Mouse (Mus musculus) right cerebral cortex, postnatal 10 days (tissue): ENCODE data around the gene Serping1.
A peak's percentile ranks its signal among the peaks of the same experiment; 100 is the strongest.
"Not testable (repeated sequence)": the region's sequence is repeated elsewhere in the genome, so short reads cannot be mapped to it uniquely, and the experiment has no call there.

Experiments
- DNase-seq, 2 experiments: peaks; one replicate each; pipeline ENCODE4 v3.0.0; 2021; ENCODE audit warnings: low spot score in 2 of 2

Serping1 gene

GRCm38 (mm10) chr2:84738271-84738911 lies 36.9 kb downstream of the Serping1 start:
- DNase-seq, result no peak

GRCm38 (mm10) chr2:84737451-84737925 lies 37.8 kb downstream of the Serping1 start:
- no peak for DNase-seq

DNA sequence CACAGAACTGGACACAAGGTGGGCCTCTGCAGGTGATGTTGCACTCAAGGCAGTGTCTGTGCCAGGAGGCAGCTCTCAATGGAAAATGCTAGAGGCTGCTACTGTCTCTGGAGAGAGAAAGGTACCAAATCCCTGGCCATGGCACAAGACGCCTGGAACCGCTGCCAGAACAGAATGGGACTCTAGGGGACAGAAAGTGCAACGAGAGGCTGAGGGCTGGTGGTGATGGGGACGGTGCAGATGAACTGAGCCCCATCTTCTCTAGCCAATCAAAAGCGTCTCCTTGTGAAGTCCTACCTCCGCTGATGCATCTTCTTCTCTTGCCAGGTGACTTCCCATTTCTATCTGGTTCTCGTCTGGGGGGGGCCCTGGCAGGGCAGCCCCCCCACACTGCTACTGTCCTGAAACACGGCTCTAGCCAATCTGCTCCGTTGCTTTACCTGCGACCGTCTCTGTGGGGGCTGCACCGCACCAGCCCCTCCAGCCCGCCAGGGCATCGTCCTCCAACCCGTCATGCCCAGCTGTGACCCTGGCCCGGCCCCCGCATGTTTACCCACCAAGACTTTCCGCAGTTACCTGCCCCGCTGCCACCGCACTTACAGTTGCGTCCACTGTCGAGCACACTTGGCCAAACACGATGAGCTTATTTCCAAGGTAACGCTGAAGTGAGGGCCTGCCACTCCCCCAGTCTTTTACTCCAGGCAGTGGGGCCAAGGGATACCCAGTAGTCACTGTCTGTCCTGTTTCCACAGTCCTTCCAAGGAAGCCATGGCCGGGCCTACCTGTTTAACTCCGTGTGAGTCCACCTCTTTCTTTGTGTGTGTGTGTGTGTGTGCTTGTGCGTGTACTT lies 38.7 kb downstream of the Serping1 start:
- peak in 1 of 2 experiments; percentile 33 for DNase-seq

DNA sequence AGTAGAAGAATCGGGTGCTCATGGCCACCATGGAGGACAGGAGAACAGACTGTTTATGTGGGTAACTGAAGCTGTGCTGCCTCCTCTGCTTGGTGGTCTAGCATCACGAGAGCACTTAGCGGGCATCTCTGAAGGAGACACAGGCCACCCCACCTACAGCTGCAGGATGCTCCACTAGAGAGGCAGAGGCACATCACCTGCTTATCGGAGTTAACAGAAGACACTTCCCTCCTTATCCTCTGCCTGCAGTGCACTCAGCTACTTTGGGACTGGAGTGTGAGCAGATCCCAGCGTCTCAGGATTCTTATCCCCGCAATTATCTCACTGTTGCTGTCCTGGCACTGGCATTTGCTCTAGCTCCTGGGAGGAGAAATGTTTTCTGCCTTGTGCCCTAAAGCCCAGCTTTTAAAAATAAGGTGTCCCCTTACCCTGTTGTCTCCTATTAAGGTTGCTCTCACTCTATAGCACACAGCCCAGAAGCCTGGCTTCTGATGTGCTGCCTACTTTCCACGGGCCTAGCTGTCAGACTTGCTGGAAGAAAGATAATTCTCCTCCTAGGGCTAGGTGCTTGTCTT lies 39.8 kb downstream of the Serping1 start:
- DNase-seq, result peak in 1 of 2 experiments; percentile 31

- no peak for DNase-seq
Observed at GRCm38 (mm10) chr2:84734919-84735318, 40.3 kb downstream of the Serping1 start.

DNA sequence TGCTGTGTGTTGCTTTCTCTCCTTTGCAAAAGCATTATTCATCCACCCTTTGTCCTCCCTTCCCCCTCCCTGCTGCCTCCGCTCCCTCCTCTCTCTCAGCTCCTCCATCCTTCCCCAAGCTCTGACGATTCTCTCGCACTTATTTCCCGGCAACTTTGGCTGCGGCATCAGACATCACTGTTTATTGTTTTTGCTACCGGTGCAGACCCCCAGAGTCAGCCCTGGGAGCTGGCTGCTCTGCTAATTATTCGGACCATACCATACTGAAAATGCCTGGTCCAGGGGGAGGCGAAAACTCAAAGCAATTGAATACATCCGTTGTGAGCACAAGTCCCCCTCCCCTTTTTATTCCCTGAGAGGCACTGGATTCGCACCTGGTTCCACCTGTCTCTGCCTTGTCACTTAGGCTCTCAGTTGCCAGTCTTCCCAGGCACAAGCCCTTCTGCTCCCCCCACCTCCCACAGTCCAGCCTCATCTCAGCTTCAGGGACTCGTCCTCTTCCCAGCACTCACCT lies 40.8 kb downstream of the Serping1 start:
- peak; percentile 47 to 60 for DNase-seq

- peak; percentile 79 to 83 for DNase-seq
Observed at GRCm38 (mm10) chr2:84733579-84734300, 41.5 kb downstream of the Serping1 start, which contains the start of gene Ypel4. Gene Ypel4 (plus strand): TSS chr2:84734058.

- no peak for DNase-seq
Observed at GRCm38 (mm10) chr2:84732394-84732793, 42.9 kb downstream of the Serping1 start.

DNA sequence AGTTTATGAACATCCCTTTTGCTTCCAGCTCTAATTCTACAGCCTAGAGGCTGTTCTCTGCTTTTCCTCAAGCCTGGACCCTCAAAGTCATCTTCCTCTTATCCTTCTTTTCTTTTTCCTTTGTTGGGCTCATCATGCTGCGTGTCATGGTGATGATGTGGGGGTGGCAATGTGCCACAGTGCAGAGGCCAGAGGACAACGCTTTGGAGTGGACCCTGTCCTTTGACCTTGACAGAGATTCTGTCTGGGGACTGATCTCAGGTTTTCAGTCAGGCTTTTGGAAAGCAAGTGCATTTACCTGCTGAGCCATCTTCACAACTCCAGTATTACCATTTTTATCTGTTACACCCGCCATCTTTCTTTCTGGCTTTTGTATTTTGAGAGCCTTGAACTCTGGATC lies 44.0 kb downstream of the Serping1 start:
- DNase-seq, result no peak

GRCm38 (mm10) chr2:84728191-84728590 lies 47.1 kb downstream of the Serping1 start:
- not testable (repeated sequence) for DNase-seq

GRCm38 (mm10) chr2:84727172-84727858 lies 47.9 kb downstream of the Serping1 start, which contains the start of gene Clp1:
Gene Clp1 (minus strand): TSS chr2:84727350.
- DNase-seq, result peak; percentile 97 to 98

DNA sequence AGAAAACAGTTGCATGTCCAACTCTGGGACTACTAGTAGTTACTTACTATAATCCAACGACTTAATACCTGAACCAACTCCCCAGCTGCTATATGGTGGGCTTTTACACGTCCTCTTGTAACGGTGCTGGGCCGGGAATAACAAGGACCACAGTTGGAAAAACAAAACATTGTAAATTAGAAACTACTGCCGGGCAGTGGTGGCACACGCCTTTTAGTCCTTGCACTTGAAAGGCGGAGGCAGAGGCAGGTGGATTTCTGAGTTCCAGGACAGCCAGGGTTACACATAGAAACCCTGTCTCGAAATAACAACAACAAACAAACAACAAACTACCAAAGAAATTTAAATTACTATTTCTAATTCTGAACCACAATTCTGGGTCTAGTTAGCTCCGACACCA lies 48.5 kb downstream of the Serping1 start:
- DNase-seq, result no peak

DNA sequence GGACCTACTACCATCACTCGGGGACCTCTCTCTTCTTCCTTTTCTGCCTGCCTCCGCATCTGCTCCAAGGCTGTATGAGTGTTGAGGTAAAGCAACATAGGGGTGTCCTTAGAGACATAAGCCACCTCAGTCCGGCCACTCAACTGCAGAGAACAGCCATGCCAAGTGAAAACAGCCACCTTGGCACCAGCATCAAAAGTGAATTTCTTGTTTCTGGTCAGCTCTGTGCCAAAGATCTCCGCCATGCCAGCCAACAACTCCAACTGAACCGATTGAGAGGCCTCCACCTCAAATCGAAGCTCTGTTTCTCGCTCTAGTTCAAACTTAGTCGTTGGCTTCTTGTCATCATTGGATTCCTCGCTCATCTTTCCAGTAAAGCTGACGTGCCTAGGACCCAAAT lies 49.5 kb downstream of the Serping1 start:
- no peak for DNase-seq

DNA sequence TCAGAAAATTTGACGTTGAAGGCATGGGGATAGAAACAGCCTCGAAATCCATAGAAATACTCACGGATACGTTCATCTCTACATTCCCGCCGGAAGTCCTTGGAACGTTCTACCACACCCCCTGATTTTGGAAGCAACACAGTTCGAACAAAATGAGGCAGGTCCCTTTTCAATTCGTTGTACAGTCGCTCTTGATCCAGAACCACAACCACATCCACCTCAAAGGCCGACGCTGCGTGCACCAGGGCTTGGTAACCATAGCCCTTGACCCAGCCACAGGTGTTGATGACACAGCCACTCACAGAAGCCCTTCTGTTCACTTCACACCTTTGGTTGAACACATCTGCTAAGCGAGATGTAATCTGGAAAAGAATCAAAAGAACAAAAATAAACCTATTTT lies 51.4 kb downstream of the Serping1 start:
- DNase-seq, result no peak

GRCm38 (mm10) chr2:84721182-84721581 lies 54.1 kb downstream of the Serping1 start:
- no peak for DNase-seq

DNA sequence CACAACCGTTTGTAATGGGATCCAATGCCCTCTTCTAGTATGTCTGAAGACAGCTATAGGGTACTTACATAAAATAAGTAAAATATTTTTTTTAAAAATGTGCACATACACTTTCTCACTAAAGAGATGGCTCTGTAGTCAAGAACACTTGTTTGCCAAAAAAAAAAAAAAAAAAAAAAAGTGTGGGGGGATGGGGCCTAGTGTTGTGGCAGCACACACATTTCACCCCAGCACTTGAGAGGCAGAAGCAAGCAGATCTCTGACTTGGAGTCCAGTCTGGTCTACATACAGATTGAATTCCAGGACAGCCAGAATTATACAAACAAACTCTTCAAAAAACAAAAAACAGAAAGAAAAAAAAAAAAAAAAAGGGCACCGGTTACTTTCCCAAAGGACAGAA lies 54.5 kb downstream of the Serping1 start:
- DNase-seq, result no peak

DNA sequence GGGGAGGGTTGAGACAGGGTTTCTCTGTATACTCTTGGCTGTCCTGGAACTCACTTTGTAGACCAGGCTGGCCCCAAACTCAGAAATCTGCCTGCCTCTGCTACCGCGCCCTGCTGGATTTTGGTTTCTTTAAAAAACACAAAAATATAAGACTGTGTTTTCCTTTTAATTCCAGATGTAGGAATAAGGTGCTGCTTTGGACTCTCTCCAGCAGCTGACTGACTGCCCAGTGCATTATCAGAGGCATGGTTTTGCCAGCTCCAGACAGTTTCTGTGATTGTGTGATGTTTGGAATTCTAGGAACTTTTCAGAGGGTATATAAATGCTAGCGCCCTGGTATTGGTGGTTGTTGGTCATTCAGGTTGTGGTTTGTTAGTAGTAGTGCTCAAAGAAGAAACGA lies 57.9 kb downstream of the Serping1 start:
- no peak for DNase-seq

GRCm38 (mm10) chr2:84716423-84717355 lies 58.6 kb downstream of the Serping1 start:
- DNase-seq, result no peak

DNA sequence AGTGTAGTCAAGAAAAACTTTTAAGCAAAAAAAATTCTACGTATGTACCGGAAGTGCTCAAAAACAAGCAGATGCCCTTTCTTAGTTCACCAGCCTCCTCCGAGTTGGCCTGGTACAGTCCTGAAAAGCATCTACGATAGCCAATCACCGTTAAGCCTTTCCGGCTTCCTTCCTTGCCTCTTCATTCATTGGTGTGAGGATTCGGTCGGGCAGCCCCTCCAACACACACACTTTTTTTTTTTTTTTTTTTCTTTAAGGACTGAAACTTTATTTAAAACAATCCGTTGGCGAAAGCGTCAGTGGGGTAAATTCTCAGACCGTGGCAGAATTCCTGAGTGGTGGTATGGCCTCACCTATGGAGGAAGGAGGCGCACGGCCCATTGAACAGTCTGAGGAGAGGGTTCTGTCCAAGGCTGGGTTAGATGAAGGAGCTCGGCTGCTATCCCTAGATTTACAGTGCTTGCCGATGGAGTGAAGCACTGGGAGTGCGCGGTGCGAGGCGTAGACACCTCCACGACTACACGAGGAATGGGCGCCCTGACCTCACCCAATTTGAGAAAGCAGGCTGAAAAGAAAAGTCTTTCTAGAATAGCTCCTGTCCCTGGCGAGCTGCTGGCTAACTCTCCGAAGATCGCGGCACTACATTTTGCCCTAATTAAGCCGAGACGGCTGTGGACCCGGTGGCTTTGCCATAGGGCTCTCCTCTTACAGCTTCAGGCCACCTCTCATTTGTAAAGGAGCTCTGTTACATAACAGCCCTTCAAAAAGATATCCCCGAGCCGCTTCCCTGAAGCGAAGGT lies 59.5 kb downstream of the Serping1 start:
- peak; percentile 92 to 97 for DNase-seq
